Mouse (Mus musculus) fibroblast of lung, adult 2 months (primary cell): ENCODE data around the gene Hps5.
A peak's percentile ranks its signal among the peaks of the same experiment; 100 is the strongest.
"Not testable (repeated sequence)": the region's sequence is repeated elsewhere in the genome, so short reads cannot be mapped to it uniquely, and the experiment has no call there.

ENCODE experiments used
- DNase-seq: peaks from one replicate; pipeline ENCODE4 v3.0.0-alpha.2; 2011; ENCODE audit warnings: low read depth

Hps5 gene

DNA sequence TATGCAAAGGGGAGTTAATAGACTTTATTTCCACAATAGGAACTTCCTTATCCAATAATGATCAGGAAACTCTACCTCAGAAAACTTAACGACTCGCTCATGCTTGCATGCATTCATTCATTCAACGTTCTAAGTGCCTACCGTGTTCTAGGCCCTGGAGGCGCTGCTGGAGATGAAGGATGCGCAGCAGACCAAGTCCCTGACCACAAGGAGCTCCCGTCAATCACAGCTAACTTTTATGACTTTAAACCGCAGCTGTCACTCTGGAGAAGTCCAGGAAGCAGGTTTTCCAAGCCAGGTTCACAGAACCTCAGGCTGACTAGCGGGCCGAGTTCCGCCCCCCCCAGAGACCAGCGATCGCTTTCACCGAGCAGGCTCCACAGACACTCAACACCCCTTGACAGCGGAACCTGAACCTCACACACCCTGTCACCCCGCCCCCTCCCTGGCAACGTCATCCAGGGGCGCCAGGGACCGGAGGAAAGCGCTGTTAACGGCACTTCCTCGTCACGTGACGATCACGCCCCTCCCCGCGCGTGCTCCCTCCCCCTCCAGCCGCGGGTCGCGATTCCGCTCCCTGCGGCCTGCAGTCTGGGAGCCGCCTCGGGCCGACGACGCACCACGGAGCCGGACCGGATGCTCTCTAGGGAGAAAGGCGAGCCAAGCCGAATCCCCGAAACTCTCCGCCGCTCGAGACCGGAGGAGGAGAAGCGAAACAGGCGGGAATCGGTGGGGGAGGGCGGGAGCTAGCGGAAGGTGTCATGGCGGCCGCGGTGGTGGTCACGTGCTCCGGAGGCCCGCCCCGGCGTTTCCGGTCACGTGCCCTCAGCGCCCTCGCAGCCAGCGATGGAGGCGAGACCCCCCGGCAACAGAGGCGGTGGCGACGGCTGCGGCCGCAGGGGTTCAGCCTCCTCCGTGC, at the start of gene Hps5, which contains the start of gene Gtf2h1:
Hps5 (minus strand) TSS at position 778 of the 919 bp plus-strand sequence.
Gtf2h1 (plus strand) TSS at position 817 of the 919 bp plus-strand sequence.
- peak; percentile 78 for DNase-seq

DNA sequence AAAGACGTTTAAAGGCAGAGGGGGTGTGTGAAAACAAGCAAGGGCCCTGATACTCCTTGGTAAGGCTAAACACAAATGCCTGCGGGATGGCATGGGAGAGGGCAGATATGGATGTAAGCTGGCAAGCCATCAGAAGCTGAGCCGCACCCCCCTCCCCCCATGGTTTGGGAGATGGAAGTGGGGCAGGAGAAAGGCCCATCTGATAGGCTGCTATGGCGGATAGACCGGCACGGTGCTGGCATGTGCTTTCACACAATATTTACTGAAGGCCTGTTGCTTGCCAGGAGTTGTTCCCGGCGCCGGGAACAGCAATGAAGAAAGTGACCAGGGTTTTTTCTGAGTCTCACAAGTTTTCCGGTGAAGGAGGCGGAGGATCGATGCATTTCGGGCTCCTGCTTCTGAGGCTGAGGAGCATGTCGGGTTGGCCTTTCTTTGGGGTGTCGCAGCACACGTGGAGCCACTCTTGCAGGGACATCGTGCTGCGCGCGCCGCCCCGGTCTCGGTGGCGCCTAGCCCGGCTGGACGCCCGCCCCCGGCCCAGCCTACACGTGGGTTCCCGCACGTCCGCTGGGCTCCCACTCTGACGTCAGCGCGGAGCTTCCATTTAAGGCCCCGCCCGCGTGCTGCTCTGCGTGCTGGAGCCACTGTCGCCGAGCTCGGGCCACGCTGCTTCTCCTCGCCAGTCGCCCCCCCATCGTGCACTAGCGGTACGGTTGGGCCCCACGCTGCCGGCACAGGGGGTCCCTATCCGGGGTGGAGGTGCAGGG, 49.5 kb upstream of the Hps5 start:
- DNase-seq: peak; percentile 60

DNA sequence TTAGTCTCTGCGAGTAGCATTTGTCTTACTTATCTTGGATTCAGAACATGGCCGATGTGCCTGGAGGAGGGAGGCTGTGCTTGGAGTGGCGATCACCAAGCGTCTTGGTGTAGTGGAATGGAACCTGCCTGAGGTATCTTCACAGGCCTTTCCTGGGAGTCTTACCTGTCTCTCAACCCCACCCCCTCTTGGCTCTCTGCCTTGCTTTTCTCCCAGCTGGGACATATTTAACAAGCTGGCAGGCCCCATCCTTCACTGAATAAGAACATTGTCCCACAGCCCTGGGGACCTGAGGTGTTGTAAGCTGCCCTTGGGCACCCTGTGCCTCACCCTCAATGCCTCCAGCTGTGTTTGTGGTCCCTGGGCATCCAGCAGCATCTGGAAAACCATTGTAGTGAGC, 47.7 kb upstream of the Hps5 start:
- DNase-seq: no peak

DNA sequence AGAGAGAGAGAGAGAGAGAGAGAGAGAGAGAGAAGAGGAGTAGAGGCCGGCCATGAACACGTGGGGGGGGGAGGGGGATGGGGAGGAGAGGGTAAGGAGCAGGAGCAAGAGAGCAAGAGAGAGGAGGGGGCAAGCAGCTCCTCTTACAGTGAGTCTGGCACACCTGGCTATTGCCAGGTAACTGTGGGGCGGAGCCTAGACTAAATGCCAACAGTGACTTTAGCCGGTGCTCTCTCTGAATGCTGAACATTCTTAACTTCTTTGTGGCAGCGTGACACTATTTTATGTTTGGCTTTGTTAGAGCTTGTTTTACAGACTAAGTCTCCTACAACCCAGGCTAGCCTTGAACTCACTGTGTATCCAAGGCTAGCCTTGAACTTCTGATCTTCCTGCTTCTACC, 46.4 kb upstream of the Hps5 start:
- no peak for DNase-seq

DNA sequence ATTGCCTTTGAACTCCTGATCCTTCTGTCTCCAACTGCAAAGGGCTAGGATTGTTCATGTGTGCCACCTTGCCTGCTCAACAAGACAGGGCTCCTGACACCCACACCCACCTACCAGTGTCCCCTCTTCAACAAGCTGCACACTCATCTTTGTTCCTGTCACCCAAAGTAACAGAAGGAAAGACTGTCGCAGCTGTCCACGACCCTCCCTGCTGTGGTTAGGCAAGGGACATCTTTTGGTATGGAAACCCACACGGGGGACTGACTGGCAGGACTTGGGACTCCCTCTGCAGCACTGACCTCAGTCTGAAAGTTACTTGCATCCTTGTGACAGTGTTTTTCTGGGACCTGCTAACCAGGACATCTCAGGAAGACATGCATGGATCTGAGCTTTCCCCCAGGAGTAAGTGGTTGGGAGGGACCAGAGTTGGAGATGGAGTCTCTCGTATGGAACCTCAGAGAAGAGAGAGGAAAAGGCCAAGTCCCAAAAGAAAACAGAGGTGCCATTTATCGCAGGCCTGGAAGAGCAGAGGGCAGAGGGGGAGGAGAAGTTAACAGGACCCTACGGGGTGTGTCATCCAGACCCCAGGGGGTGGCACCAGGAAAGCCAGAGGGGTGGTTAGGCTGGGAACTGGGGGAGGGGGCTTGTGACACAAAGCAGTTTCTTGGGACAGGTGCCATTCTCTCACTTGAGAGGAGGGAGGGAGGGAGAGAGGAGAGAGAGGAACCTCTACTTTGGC, 45.1 kb upstream of the Hps5 start, which contains the start of gene Ldha:
Ldha (plus strand) TSS at position 689 of the 739 bp plus-strand sequence.
- no peak for DNase-seq

DNA sequence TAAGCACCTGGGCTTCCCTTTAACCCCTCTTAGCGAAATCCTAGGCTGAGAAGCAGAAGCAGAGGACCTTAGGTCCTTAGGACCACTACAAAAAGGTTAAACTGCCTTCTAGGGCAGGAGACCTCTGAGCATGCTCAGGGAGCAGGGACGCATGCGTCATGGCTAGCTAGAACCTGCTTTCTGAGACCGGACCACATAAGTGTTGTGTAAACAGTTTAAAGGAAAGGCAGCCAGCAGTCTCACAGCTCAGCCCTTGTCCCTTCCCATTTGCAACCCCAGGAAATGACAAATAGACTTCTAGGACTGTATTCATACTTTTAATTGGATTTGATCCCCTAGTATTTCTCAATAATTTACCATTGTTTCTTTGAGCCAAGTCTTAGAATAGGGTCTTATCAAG, 44.5 kb upstream of the Hps5 start:
- no peak for DNase-seq

DNA sequence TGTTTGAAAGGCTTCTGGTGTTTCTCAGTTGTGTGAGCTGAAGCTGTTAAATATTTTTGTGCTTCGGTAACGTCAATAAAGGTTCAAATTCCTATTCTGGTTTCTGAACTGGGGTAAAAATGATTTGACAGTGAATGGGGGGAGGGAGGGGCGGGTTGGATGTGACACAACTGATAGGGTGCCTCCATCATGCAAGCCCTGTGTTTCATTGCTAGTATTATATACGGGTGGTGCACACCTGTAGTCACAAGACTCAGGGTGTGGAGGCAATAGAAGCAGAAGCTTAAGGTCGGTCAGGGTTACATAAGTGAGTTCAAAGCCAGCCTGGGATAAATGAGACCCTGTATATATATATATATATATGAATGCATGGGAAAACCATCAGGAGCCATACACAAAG, 44.0 kb upstream of the Hps5 start:
- no peak for DNase-seq

DNA sequence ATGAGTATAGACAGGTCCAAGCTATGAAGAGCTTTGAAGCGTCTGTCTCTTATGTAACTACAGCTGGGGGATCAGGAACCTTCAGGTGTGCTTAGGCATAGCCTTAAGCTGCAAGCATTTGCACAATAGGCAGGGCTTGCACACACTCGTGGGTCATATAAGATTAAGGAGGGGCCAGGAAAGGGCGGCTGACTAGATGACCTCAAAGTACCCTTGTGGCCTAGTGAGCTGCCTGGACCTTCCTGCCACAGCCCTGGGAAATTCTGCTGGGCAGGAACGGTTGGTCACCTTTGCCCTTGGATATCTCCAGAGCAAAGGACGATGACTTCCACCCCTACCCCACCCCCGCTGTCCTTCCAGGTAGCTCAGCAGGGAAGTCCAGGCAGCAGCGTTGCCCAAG, 43.6 kb upstream of the Hps5 start:
- no peak for DNase-seq

DNA sequence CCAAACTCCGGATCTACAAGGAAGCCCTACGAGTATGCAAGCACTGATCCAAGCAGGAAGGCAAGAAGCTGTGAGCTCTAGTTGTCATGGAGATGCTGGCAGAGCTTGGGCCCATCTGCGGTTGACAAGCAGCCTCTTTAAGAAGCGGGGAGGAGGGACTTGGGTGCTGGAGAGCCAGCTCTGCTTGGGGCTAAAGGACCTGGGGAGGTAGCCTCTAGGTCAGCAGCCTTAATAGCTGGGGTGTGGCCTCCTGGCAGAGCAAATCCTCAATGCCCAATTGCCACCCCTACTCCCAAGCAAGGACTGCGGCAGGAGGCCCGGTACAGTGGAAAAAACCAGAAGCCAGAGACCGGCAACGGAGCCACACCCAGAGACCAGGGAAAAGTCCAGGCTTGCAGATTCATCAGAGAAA, 43.0 kb upstream of the Hps5 start:
- peak; percentile 90 for DNase-seq

DNA sequence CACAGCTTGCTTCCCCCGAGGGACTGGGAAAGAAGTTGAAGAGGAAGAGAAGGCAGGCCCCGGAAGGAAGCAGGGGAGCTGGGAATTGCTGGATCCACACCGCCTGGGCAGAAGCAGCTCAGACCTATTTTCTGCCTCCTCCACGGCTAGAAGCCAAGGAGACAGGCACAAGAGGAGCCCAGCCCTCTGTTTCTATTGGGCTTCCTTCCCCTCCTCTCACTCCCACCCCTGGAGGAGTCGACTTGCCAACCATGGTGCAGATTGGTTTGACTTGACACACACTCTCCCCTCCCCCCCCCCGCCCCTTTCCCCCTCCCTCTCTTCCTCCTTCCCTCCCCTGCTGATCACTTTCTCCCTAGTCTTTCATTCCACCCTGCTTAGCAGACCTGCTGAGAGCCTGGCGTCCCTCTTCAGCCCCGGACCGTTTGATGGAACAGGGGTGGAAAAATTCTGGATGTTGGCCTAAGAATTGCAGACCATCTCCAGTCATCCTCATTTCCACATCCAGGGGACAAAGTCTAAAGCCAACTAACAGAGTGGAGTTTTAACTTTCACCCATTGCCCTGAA, 42.3 kb upstream of the Hps5 start:
- DNase-seq: no peak

DNA sequence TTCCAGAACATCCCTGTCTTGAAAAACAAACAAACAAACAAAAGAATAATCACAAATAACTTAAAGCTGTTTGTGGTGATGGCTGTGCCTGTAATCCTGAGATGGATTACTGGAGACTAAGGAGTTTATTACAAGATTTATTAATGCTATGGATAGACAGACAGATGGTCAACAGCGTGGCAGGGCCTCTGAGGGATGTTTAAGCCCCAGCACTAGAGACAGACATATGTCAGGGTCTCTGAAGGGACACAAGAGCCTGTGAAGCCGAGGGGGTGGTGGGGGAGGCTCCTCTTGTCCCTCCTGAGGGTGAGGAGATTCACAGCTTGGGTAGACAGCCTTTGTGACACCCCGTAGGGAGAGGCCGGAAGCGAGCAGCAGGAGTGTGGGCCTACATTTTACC, 41.2 kb upstream of the Hps5 start:
- no peak for DNase-seq

DNA sequence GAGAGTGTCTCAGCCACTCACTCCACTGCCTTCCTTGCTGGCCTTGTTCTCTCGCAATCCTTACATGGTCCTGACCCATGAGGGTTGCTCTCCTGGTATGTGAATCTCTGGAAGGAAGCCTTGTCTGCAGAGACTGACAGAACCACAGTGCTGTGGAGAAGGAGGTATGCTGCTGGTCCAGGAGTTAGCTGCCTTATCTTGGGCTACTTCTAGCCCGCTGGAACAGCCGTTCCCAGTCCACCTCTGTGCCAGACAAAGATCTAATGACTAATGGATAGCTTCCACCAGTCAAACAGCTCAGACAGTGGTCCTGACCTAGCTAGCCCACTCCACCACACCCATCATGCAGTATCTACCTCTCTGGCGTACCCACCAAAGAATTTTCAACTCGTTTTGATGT, 40.5 kb upstream of the Hps5 start:
- DNase-seq: no peak

DNA sequence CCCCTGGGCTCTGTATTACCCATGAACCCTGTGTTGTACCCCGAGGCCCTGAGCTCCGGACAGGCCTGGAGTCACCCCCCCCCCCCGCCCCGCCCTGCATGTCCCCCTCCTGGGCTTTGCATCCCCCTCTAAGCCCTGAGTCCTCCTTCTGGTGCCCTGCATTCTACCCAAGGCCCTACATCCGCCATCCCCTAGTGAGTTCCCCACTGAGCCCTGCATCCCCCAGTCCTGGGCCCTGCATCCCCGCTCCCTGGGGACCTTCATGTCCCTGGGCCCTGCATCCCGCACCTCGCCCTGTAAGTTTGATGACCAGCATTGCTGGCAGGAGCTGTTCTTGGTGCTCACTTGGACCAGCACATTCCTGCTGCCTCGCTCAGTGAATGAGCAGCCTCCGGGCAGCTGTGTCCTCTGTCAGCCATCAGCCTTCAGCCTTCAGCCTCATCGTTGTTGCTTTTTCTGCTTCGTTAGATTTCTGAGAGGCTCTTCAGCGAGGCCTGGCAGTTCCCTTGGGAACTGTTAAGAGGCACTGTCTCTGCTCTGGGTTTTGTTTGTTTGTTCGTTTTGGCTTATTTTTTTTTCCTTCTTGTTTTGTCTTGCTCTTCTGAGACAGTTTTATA, 39.2 kb upstream of the Hps5 start:
- no peak for DNase-seq

DNA sequence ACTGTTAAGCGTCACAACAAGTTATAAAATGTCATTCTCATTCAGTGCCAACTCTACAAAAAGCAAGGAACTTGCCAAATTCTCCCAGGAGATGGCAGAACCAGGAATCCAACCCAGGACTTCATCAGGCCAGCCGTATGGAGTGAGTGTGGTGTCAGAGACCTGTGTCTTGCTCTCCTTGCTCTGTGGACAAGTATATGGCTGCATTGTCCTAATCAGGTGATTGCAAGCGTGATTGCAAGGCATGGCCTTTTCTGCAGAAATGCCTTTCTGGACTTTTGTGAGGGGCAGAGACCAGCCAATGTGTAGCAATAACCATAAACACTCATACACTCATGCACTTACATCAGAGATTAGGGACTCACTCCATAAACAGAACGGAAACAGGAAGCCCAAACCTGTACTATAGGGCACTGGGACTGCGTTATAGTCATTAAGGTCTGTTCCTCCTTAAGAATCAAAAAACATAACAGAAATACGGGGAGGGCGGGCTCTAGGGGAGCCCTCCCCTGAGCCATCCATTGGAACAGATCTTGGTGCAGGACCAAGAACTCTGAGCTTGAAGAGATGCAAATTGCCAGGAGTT, 37.9 kb upstream of the Hps5 start:
- no peak for DNase-seq

DNA sequence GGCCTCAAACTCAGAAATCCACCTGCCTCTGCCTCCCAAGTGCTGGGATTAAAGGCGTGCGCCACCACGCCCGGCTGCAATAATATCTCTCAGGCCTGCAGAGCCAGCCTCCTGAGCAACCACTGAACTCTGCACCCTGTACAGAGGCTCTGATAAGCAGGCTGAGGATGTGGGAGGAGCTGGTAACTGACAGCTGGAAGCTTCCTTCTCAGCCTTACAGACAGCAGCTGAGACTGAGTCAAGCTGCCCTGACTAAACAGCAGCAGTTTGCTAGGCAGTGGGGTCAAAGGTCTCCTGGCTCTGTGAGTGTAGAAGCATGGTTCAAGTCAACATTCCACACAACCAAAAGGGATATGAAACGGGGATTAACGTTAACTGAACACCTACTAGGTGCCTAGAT, 37.4 kb upstream of the Hps5 start:
- no peak for DNase-seq

DNA sequence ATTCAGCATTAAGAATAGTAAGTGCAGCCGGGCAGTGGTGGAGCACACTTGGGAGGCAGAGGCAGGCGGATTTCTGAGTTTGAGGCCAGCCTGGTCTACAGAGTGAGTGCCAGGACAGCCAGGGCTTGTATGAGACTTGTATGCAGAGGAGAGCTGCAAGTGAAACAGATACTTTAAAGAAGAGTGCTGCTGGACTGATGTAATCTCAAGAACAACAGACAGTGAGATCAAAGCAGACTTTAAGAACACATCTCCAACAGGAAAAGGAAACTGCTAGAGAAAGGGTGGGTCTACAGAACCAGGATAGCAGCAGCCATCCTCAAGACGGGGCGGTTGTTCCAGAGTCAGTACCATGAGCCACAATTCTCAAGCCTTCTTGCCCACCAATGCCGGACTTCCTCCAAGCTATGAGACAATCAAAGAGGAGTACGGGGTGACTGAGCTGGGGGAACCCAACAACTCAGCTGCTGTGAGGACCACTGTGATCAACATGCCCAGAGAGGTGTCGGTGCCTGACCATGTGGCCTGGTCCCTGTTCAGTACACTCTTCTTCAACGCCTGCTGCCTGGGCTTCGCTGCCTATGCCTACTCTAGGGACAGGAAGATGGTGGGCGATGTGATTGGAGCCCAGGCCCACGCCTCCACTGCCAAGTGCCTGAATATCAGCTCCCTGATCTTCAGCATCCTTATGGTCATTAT, 36.4 kb upstream of the Hps5 start:
- not testable (repeated sequence) for DNase-seq

DNA sequence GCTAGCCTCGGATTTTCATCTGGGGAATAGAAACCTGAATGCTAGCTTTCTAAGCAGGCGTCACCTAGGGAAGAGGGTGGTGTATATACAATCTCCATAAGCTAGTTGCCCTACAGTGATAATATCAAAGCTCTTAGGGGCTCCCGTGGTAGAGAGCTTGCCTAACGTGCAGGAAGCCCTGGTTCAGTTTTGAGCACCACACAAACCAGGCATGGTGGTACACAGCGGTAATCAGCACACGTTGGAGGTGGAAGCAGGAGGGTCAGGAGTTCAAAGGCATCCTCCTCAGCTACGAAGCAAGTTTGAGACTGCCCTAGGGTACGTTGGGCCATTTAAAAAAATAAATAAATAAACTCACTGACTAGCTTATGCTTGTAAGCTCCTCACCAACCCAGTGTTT, 35.8 kb upstream of the Hps5 start:
- no peak for DNase-seq

DNA sequence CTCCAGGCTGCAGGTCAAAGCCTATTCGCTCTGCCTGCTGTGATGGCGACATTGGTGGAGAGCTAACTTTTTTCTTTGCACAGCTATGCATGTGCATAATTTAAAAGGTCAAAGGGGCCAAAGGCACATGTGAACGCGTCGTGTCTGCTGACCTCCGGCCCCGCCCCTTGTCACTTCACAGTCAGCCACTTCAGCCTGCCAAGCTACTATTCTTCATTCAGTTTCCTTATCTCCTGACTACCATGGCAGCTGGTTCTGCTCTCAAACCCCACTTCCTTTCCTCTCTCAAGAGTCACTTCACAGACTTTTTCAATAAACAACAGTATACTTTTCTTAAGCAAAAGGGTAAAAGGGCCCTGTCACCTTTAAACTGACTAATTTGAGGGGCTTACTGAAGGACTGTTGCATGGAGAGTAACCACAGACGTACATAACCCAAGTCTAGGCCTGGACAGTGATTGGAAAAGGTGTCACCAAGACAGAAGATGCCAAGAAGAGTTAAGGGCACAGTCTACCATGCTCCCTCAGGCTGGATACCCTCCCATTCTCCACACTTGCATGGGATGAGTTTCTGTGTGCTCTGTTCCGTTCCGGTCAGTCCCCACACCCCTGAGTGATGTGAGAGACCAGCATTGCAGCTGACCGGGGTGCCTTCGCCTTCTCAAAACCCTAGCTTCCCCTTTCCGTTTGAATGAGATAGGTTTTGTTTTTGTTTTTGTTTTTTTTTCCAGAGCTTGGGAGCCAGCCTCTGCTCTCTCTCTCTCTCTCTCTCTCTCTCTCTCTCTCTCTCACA, 35.1 kb upstream of the Hps5 start:
- DNase-seq: no peak

DNA sequence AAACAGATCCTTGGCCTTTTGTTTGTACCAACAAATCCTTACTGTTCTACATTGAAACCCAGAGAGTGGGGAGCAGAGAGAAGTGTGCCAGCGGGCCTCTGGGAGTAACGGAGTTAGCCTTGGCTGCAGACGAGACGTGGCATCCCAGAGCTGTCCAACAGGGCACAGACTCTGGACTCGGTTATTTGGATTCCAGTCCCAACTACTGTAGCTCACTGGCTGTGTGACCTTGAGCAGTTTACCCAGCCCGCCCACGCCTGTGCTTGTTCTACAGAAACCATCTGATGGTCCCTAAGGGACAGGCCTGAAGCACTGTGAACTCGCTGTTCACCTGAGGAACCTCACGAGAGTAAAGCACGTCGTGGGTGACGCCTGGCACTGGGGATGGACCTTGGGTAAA, 34.0 kb upstream of the Hps5 start:
- DNase-seq: no peak

DNA sequence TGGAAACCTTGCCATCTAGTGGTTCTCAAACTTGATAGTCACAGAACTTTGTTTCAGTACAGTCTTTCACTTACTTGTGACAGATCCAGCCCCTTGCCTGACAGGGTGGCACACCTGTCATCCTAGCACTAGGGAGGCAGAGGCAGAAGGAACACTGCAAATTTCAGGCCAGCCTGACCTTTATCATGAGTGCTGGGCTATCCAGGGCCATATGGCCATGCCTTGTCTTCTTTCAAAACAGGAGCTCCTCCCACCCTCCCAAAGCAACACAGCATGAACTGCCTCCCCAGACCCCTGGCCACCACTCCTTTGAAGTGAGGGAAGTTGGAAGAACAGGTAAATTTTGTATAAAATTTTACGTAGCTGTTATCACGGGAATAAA, 31.9 kb upstream of the Hps5 start:
- no peak for DNase-seq
